Mouse (Mus musculus) kidney, adult 2 months (tissue): ENCODE results near the gene Nek7.

Source experiments
- CTCF ChIP-seq: fragments of 200-500 bp; conservative IDR thresholded peaks from 2 replicates; pipeline ENCODE4 v1.5.1; 2011; ENCODE audit warnings: low read depth, mild to moderate bottlenecking, control low read depth, low read length, moderate library complexity, mixed read lengths; ENCODE audit not compliant: insufficient read depth, insufficient read length
- POLR2A ChIP-seq: fragments of 200-500 bp; IDR thresholded peaks from one replicate; pipeline ENCODE4 v1.6.1; 2011; ENCODE audit warnings: low read depth, low read length, control low read depth

DNA sequence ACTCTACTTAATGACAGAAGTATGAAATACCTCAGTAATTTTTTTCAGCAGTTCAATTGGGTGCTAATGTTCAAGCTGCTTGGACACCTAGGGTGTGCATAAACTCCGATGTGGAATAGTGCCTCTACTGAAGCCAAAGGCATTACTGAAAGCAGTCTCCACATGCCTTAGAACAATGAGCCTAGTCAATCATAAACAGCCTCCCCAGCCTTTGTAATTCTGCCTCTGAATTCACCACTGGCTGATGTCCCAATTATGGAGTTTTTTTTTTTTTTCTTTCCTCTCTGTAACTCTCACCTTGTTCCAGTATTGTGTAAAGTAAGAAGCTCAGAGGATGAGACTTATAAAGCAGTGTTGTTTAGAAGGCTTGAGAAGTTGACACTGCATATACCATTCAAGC, 3.9 kb upstream of the Nek7 start:
- TF ChIP-seq CTCF (no peak), POLR2A (no peak)
